Mouse (Mus musculus): Measurements from ENCODE around the gene Ankrd34a.

The Ankrd34a gene

DNA sequence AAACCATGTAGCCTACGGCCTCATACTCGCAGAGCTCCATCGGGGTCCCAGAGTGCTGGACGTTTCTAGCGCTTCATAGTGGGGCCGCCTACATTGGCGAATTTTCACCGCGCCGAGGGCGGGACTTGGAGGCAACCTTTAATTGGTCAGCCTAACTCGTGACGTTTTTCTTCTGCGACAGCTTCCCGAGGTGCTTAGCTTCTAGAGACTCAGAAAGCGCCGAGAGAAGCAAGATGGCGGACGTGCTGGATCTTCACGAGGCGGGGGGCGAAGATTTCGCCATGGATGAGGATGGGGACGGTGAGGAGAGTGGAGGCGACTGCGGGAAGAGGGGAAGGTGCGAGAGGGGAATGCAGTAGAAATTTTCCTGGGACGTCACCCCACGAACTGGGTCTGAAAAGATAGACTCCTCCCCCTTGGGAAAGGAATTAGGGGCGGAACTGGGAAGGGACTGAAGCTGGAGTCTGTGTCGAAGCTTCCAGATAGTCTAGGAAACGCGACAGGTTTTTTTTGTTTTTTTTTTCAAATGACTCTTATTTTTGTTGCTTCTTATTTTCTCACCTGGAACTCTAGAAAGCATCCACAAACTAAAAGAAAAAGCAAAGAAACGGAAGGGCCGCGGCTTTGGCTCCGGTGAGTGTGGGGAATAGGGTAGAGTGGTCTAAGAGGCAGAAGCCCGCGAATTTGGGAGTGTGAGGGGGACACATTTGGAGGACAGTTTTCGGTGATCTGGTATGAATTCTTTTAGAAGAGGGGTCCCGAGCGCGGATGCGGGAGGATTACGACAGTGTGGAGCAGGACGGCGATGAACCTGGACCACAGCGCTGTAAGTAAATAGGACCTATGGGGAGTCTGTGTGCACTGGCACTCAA, 33.5 kb downstream of the Ankrd34a start, which contains the start of gene Rbm8a:
Rbm8a (plus strand) TSS at position 205 of the 872 bp plus-strand sequence.
- DNase-seq = peak; percentile 85 to 92

DNA sequence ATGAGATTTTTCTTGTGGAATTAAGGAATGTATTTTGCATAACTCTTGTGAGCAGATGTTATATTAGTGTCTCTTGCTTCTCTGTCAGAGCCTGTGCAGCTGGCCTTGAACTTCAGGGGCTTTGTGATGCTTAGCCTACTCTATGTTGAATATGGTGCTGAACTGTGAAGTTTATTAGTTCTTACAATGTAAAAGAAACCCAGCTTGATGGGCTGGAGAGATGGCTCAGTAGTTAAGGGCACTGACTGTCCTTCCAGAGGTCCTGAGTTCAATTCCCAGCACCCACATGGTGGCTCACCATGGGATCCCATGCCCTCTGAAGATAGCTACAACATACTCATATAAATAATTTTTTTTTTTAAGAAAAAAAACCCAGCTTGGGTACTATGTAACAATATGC, 35.6 kb downstream of the Ankrd34a start:
- DNase-seq = no peak

DNA sequence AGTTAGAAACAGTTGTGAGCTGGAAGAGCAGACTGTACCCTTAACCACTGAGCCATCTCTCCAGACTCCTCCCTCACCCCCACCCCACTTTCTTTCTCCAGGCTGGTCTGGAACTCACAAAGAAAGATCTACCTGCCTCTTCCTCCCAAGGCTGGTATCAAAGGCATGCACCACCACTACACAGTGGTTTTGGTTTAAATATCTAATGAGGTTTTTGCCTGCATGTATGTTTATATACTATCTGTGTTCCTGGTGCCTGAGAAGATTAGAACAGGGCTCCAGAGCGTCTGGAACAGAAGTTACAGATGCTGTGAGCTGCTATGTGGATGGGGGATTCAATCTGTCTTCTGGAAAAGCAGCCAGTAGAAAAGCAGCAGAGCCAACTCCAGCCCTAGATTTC, 37.6 kb downstream of the Ankrd34a start:
- no peak for DNase-seq

DNA sequence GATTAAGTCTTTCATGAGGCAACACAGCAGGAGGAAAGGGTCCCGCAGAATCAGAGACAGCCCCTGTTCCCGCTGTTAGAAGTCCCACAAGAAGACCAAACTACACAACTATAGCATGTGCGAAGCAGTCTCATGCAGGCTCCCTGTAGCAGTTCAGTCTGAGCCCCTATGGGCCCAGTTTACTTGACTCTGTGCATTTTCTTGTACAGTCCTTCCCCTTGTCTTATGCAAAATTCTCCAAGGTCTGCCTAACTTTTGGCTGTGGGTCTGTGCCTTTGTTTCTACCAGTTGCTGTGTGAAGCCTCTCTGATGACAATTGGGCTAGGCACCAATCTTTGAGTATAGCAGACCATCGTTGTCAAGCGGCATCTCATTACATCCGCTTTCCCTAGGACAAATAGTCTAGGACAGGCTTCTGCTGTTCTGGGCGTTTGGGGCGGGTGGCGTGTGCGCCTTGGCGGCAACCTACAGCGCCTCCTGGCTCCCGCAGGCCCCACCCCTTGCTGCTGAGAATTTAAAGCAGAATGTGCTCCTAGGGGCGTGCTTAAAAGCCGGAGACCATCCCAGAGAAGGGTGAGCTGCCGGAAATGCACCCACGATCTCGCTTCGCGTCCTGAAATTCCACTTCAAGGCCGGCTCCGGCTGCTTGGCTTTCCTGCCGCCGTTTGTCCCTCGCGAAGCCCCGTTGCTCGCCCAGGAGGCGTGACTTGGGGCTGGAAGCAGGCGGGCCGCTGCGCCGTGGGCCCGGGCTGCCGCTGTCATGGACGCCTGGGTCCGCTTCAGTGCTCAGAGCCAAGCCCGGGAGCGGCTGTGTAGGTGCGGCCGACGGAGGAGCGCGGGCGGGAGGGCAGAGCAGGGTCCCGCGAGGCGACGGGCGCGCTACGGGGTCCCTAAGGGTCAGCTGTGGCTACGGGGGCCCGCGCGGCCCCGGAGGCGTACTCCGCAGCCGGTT, 38.8 kb downstream of the Ankrd34a start, which contains the start of the genes Pex11b and Gm42957:
Pex11b (plus strand) TSS at position 449 of the 952 bp plus-strand sequence.
Gm42957 (plus strand) TSS at position 547 of the 952 bp plus-strand sequence.
- DNase-seq = peak; percentile 69 to 77

DNA sequence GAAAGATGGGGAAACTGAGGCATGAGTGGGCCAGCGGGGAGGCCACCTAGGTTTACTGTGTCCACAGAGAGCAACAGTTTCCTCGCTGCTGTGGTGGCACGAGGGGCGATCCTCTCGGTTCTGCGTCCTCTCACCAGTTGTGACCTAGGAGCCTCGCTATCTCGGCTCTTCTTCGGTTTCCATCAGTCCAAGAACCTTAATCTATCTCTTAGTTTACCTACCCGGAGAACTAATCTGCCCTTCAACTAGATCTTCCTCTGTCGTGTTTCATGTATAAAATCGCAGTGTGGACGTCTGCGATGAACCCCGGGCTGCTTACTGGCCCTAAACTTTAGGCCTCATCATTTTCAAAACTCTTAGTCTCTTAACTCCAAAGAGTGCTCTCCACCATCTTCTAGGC, 39.5 kb downstream of the Ankrd34a start:
- no peak for DNase-seq

DNA sequence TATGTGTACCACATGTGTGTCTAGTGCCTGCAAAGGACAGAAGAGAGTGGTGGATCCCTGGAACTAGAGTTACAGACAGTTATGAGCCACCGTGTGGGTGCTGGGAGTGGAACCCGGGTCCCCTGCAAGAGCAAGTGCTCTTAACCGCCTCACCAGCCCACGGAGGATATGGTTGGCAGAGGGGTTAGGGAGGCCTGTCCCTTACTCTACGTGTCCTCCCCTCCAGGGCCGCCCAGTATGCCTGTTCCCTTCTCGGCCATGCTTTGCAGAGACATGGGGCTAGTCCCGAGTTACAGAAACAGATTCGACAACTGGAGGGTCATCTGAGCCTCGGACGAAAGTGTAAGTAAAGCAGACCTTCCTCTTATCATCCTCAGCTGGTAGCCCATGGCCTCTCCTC, 40.0 kb downstream of the Ankrd34a start:
- DNase-seq = no peak

DNA sequence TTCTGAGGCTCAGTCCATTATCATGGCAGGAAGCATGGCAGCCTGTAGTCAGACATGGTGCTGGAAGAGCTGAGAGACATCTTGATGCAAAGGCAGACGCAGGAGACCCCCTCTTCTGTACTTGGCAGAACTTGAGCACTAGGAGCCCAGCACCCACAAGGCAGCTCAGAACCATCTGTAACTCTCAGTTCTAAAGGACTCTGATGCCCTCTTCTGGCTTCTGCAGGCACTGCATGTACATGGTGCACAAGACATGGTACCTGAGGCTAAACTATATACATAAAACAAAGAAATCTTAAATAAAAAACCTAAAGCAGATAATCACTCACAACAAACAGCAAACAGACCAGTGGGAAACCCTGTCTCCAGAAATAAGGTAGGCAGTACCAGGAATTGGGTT, 42.8 kb downstream of the Ankrd34a start:
- DNase-seq = peak; percentile 48 to 76

DNA sequence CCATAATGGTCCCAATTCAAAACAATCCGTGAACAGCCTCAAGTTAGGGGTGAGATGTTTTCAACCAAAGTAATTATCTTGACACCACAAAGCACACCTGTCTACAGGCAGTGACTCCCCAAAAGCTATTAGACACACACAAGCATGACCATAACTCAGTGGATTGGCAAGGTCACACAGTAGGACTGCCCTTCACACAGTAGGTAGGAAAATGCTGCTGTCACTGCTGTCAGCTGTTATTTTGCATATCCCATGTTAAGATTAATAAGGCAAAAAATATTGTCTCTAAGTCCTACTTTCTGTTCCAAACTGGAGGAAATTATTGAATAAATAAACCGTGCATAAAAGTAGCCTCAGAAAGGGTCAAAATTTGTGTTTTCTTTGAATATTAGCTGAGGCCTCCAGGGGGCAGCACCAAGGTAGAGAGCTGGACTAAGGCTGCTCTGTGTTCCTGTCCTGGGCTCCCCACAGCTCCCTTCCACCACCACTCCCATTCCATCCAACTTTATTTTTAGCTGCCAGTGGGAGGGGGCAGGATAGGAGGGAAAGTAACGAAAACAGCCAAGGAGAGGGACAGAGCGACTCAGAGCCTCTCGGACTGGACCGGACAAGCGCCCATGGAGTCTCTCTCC, 48.7 kb downstream of the Ankrd34a start, which contains the start of gene Itga10:
Itga10 (plus strand) TSS at position 567 of the 632 bp plus-strand sequence.
- peak in 1 of 2 experiments; percentile 52 for DNase-seq

DNA sequence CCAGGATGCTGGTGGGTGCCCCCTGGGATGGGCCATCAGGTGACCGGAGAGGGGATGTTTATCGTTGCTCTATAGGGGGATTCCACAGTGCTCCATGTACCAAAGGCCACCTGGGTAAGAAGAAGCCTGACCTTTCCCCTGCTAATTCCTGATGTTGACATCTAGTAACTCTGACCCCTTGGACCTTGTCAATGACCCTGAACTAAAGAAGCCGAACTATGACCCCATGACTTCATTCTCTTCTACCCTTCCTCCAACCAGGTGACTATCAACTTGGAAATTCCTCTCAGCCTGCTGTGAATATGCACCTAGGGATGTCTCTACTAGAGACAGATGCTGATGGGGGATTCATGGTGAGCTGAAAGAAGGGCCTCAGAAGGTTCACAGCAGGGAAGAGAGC, 50.9 kb downstream of the Ankrd34a start:
- DNase-seq = no peak

All from spleen, adult 18-20 months (tissue).